Mouse (Mus musculus): ENCODE data around the gene Lnx2. TPM values are rescaled to one million over a fixed set of nuclear protein-coding genes. Genes with fewer than 3 reads are reported as not detected.

Gene Lnx2
- polyA plus RNA-seq (2015; fragmentation: Nextera tagmentation; extraction: Ambion mirVana) = 9.9 and 10.8 TPM in 2 replicates

DNA sequence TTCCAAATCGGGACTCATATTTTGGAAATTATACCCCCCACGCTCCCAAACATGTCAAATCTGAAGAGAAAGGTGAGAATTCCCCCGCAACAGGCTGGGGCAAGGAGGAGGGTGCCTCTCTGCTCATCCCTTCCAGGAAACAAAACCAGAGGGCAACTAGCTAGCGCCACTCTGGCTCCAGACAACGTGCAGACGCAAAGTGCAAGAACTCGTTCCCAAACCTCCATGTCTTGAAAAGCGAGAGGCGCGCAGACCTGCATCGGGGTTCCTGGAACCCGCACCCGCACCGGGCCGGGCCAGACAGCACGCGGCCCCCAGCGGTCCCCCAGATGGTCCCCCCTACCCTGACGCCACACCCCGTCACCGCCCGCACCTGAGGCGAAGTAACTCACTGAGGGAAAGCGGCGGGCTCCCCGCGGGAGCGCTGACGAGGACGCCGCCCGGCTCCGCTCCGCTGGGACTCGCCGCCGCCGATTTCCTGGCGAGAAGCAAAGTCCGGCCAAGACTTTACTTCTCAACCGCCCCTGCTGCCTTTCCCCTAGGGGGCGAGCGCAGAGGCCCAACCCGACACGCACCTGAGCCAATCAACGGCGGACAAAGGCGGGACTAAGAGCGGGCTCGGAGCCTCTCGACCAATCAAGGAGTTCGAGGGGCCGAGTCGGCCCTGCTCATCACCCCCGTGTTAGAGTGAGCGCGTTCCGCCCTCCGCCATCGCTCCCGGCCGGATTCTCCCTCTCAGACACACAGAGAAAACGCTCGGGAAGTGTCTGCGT lies at the start of gene Lnx2:
Lnx2 (minus strand) TSS at position 561 of the 773 bp plus-strand sequence.
- Histone ChIP-seq H3K4me2 (replicated peaks) (peak within 1 kb of the TSS; percentile 86), H3K36me3 (no peaks in the 10 kb centered on the region), H3K9ac (replicated peaks) (peak within 1 kb of the TSS; percentile 73), H3K9me3 (no peaks in the 10 kb centered on the region), H3K27ac (replicated peaks) (peak within 1 kb of the TSS; percentile 93), H3K27me3 (no peaks in the 10 kb centered on the region), H3K4me1 (peaks cover 21% of the 10 kb centered on the region), H3K4me3 (peak within 1 kb of the TSS; percentile 82)
- WGBS = under 1% methylated on average over 65 of the region's 65 CpGs
- ATAC-seq (replicated peaks) = peak; percentile 99

DNA sequence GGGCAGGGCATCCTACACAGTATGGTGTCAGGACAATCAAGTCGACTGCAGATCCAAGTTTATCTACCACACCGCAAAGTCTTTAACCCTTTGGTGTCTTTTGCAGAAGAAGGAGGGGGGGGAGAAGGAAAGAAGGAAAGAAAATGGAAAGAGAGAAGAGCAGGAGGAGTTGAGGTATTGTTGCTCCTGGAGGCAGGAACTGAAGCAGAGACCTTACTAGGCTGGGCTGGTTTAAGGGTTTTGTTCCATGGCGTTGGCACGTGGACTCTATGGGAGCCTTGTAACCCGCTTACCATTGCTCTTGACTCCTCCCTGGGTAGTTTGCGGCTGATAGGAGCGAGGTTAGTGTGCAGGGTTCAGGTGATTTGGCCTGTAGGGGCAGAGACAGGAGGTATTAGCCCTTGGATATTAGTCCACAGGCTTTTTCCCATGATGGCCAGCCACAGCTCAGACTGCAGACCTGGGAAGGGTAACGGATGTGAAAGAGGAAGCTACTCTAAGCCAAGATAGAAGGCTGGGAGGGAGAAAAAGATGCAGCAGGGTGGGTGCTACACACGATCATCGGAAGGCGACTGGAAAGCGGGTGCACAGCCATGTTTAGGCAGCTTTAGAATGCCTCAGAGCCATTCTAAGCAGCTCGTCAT lies 49.3 kb upstream of the Lnx2 start:
- no peak overlapping the region for H3K27ac ChIP-seq (replicated peaks)
- H3K36me3 ChIP-seq = no peaks in the 10 kb centered on the region
- H3K4me3 ChIP-seq = no peak overlapping the region
- no peaks in the 10 kb centered on the region for H3K27me3 ChIP-seq
- H3K4me2 ChIP-seq (replicated peaks) = no peak overlapping the region
- H3K4me1 ChIP-seq = no peaks in the 10 kb centered on the region
- H3K9me3 ChIP-seq = no peaks in the 10 kb centered on the region
- ATAC-seq (replicated peaks) = no peak
- H3K9ac ChIP-seq (replicated peaks) = no peak overlapping the region
- WGBS = 90% methylated on average over 13 of the region's 13 CpGs

DNA sequence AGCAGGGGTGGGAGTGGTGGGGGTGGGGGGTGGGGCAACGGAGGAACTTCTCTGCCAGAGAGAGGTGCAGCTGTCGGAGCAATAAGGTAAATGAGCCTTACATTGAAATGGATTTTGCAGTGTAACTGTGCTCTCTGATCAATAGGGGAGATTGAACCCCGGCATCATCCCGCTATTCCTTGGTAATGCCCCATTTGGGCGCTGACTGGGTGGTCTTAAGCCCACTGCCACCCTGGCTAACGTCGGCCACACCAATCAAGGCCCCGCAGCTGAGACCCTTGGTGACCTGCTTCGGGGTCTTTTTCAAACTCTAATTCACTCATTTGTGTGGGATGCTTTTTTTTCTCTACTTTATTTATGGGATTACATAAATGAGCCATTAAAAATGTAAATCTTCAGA lies 48.4 kb upstream of the Lnx2 start:
- Histone ChIP-seq H3K27me3 (no peaks in the 10 kb centered on the region), H3K4me3 (no peak overlapping the region), H3K4me1 (no peaks in the 10 kb centered on the region), H3K9me3 (no peaks in the 10 kb centered on the region), H3K27ac (replicated peaks) (no peak overlapping the region), H3K36me3 (no peaks in the 10 kb centered on the region), H3K9ac (replicated peaks) (no peak overlapping the region), H3K4me2 (replicated peaks) (no peak overlapping the region)
- no peak for ATAC-seq (replicated peaks)
- WGBS = 49% methylated on average over 9 of the region's 9 CpGs

DNA sequence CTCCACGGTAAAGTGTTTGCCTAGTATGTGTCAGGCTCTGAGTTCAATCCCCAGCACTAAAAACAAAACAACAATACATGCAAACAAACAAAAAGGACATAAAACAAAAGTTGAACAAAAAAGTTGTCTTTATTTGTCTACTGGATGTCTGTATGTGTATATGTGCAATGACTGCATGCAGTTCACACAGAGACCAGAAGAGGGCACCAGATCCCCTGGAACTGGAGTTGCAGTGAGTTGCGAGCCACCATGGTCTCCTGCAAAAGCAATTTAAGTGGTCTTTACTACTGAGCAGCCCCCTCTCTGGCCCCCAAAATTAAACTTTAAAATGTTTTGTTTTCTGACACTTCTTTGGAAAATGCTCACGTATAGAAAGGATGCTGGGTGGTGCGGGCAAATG lies 44.8 kb upstream of the Lnx2 start:
- no peaks in the 10 kb centered on the region for H3K4me1 ChIP-seq
- H3K9ac ChIP-seq (replicated peaks) = no peak overlapping the region
- no peak overlapping the region for H3K4me2 ChIP-seq (replicated peaks)
- no peak for ATAC-seq (replicated peaks)
- no peak overlapping the region for H3K4me3 ChIP-seq
- H3K27me3 ChIP-seq = no peaks in the 10 kb centered on the region
- 94% methylated on average over 4 of the region's 4 CpGs for WGBS
- H3K9me3 ChIP-seq = no peaks in the 10 kb centered on the region
- no peak overlapping the region for H3K27ac ChIP-seq (replicated peaks)
- no peaks in the 10 kb centered on the region for H3K36me3 ChIP-seq

DNA sequence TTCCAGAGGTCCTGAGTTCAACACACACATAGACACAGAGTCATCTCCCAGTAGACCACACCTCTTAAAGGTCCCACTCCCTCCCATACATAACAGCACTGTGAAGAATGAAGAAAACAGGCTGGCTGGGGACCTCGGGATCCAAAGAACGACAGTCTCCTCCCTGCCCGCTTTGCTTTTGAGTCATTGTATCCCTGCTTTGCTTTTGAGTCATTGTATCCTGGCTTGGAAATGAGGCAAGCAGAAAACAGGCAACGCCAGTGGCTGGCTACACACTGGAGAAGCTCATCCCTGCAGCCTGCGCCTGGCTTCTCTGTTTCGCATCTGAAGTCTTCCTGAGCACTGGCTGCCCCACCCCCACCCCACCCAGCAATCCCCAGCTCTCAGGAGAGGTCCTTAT lies 40.6 kb upstream of the Lnx2 start:
- 18% methylated on average over 6 of the region's 6 CpGs for WGBS

DNA sequence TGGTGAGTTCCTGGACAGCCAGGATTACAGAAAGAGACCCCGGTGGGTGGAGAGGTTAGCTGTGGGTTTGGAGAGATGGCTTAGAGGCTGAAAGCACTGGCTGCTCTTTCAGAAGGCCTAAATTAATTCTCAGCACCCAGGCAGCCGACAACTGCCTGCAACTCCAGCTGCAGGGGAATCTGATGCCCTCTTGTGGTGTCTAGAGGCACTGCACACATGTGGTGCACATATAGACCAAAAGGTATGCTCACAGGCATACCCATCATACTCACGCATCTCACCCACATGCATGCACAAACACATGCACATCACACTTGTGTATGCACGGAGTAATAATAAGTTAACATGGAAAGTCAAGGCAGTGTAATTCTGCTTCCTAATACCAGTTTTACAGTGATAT lies 39.2 kb upstream of the Lnx2 start:
- Histone ChIP-seq H3K9me3 (no peaks in the 10 kb centered on the region), H3K9ac (replicated peaks) (no peak overlapping the region), H3K27ac (replicated peaks) (no peak overlapping the region), H3K27me3 (no peaks in the 10 kb centered on the region), H3K4me2 (replicated peaks) (no peak overlapping the region), H3K36me3 (peaks cover 14% of the 10 kb centered on the region), H3K4me3 (no peak overlapping the region), H3K4me1 (no peaks in the 10 kb centered on the region)
- no peak for ATAC-seq (replicated peaks)
- 97% methylated on average over 4 of the region's 4 CpGs for WGBS

More for the DNA sequence above, 40.6 kb upstream of the Lnx2 start:
- Histone ChIP-seq H3K4me1 (no peaks in the 10 kb centered on the region), H3K9ac (replicated peaks) (no peak overlapping the region), H3K36me3 (peaks cover 6% of the 10 kb centered on the region), H3K27me3 (no peaks in the 10 kb centered on the region), H3K4me2 (replicated peaks) (no peak overlapping the region), H3K27ac (replicated peaks) (no peak overlapping the region), H3K9me3 (no peaks in the 10 kb centered on the region), H3K4me3 (no peak overlapping the region)
- no peak for ATAC-seq (replicated peaks)

DNA sequence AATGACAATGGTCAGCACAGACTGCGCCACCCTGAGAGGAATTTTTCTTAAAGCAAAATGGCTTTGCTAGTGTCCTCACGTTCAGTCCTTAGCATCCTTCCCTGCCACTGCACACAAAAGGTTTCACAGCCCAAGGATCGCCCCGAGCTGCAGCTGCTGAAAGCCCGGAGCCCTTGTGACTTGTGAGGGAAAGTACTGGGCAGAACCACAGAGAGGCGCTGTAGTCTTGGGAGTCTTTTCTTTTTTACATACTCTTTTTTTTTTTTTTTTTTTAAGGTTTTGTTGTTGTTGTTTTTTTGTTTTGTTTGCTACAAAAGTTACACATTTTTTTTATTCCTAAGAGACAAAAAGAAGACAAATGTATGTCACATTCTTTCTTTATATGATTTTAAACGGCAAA lies 38.4 kb upstream of the Lnx2 start:
- ATAC-seq (replicated peaks) = no peak
- Histone ChIP-seq H3K36me3 (peaks cover 14% of the 10 kb centered on the region), H3K27ac (replicated peaks) (no peak overlapping the region), H3K4me2 (replicated peaks) (no peak overlapping the region), H3K4me3 (no peak overlapping the region), H3K9me3 (no peaks in the 10 kb centered on the region), H3K27me3 (no peaks in the 10 kb centered on the region), H3K4me1 (no peaks in the 10 kb centered on the region), H3K9ac (replicated peaks) (no peak overlapping the region)
- 80% methylated on average over 7 of the region's 7 CpGs for WGBS

DNA sequence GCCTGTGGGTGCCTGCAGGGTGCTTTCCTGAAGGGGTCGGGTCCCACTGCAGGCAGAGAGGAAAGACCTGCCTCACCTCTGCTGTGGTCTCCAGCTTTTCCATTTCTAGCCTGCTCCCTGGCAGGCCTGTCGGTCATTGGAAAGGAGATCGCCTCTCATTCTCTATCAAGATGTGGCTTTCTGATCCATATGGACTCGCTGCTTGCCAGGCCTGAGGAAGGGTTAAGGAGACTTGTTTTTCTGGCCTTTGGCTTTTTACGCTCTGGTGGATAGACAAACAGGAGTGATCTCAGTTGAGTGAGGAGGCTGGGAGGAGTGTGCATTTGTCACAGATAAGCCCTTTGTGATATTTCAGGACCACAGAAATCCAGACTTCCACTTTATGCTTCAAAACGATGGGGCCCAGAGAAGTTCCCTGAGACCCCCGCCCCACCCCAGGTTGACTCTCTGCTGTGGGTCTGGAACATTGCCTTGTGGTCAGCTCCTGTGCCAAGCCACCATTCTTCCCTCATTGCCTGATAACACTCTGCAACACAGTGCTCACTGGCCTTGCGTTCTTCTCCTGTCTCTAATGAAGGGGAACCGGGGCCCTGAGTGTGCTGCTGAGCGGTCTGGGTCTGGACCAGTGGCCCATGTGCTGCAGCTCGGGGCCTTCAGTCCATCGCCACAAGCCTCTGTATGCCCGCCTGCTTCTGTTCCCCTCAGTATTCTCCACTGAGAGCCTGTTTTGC lies 32.6 kb upstream of the Lnx2 start:
- Histone ChIP-seq H3K9me3 (no peaks in the 10 kb centered on the region), H3K27ac (replicated peaks) (no peak overlapping the region), H3K4me3 (no peak overlapping the region), H3K9ac (replicated peaks) (no peak overlapping the region), H3K36me3 (peaks cover 20% of the 10 kb centered on the region), H3K4me2 (replicated peaks) (no peak overlapping the region), H3K4me1 (no peaks in the 10 kb centered on the region), H3K27me3 (no peaks in the 10 kb centered on the region)
- WGBS = 92% methylated on average over 13 of the region's 13 CpGs
- no peak for ATAC-seq (replicated peaks)

DNA sequence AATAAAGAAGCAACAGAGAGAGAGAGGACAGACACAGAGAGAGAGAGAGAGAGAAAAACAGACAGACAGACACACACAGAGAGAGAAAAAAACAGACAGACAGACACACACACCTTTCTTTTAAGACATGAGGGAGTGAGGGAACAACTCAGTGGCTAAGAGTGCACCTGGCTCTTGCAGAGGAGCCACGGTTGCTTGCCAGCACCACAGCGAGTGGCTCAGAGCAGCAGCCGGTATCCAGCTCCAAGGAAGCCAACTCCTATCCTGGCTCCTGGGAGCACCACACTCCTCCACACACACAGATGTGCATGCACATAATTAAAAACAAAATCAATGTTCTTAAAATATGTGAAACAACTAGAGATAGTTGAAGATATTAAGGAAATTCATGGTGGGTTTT lies 30.9 kb upstream of the Lnx2 start:
- WGBS = 89% methylated on average over 3 of the region's 3 CpGs

DNA sequence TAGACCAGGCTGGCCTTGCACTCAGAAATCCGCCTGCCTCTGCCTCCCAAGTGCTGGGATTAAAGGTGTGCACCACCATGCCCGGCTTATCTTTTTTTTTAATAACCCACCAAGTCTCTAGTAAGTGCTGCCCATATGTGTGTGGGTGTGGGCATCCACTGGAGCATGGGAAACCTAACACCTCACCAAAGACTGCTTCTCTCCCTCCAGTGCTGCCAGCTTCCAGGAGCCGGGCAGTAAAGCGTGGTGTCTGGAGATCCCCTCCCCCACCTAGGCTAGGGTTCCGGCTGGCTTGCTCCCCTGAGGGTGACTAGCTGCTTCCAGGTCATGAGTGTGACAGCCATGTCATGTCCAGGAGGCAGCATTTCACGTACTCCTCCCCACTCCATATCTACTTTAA lies 25.9 kb upstream of the Lnx2 start:
- H3K4me2 ChIP-seq (replicated peaks) = no peak overlapping the region

More for the DNA sequence above, 30.9 kb upstream of the Lnx2 start:
- no peaks in the 10 kb centered on the region for H3K9me3 ChIP-seq
- H3K4me2 ChIP-seq (replicated peaks) = no peak overlapping the region
- ATAC-seq (replicated peaks) = no peak
- no peaks in the 10 kb centered on the region for H3K4me1 ChIP-seq
- H3K9ac ChIP-seq (replicated peaks) = no peak overlapping the region
- H3K27me3 ChIP-seq = no peaks in the 10 kb centered on the region
- no peak overlapping the region for H3K4me3 ChIP-seq
- peaks cover 15% of the 10 kb centered on the region; the same call in 1 of the 2 replicates for H3K36me3 ChIP-seq
- H3K27ac ChIP-seq (replicated peaks) = no peak overlapping the region

DNA sequence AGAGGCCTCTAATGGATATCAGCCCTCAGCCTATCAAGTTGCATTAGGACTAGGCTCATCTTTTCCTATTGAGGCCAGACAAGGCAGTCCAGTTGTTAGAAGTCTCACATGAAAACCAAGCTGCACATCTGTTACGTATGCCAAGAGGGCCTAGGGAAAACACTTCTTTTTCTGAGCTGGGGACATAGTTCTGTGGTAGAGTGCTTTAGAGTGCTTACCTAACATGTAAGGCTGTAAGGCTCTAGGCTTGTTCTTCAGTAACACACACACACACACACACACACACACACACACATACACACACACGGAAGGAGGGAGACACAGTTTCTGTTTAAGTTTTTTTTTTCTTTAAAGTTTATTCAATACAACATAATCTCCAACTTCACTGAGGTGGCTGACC lies 23.8 kb upstream of the Lnx2 start:
- H3K4me3 ChIP-seq = no peak overlapping the region
- ATAC-seq (replicated peaks) = no peak
- no peaks in the 10 kb centered on the region for H3K9me3 ChIP-seq
- H3K9ac ChIP-seq (replicated peaks) = no peak overlapping the region
- H3K4me2 ChIP-seq (replicated peaks) = no peak overlapping the region
- H3K36me3 ChIP-seq = no peaks in the 10 kb centered on the region
- no peaks in the 10 kb centered on the region for H3K27me3 ChIP-seq
- H3K4me1 ChIP-seq = no peaks in the 10 kb centered on the region
- no peak overlapping the region for H3K27ac ChIP-seq (replicated peaks)
- WGBS = 87% methylated on average over 2 of the region's 2 CpGs

More for the DNA sequence above, 25.9 kb upstream of the Lnx2 start:
- H3K9ac ChIP-seq (replicated peaks) = no peak overlapping the region
- H3K4me3 ChIP-seq = no peak overlapping the region
- ATAC-seq (replicated peaks) = no peak
- H3K36me3 ChIP-seq = peaks cover 6% of the 10 kb centered on the region; the same call in 1 of the 2 replicates
- no peaks in the 10 kb centered on the region for H3K9me3 ChIP-seq
- 93% methylated on average over 6 of the region's 6 CpGs for WGBS
- H3K27ac ChIP-seq (replicated peaks) = no peak overlapping the region
- no peaks in the 10 kb centered on the region for H3K27me3 ChIP-seq
- H3K4me1 ChIP-seq = no peaks in the 10 kb centered on the region

DNA sequence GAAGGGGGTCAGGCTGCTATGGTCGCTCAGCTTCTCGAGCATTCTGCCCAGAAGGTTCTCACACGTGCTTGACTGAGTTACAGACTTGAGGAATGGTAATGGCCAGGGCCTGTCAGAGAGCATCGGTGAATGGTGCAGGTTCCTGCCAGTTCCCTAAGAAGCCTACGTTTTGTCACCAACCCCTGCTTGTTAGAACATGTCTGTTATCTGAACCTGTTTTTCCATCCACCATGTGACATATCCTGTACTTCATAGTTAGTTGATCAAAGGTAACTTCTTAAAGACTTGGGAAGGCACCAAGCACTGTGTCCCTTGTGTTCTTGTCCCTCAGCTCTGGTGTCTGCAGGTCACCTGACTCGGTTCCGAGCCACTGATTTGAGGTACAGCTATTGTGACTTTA lies 22.3 kb upstream of the Lnx2 start:
- WGBS = 90% methylated on average over 7 of the region's 7 CpGs
- no peak for ATAC-seq (replicated peaks)
- H3K4me2 ChIP-seq (replicated peaks) = no peak overlapping the region

More for the DNA sequence above, 22.3 kb upstream of the Lnx2 start:
- Histone ChIP-seq H3K36me3 (no peaks in the 10 kb centered on the region), H3K4me3 (no peak overlapping the region), H3K27ac (replicated peaks) (no peak overlapping the region), H3K27me3 (no peaks in the 10 kb centered on the region), H3K9ac (replicated peaks) (no peak overlapping the region), H3K4me1 (no peaks in the 10 kb centered on the region), H3K9me3 (no peaks in the 10 kb centered on the region)

All from forebrain, embryonic 15.5 days (tissue).